Mouse (Mus musculus) megakaryocyte, embryonic 14.5 days (primary cell): Measurements from ENCODE around the gene Hdac8. TPM values are rescaled to one million over a fixed set of nuclear protein-coding genes. Genes with fewer than 3 reads are reported as not detected.

Experiments
- H3K27me3 ChIP-seq: replicated peaks from 2 replicates; pipeline ENCODE3; 2012; ENCODE audit warnings: inconsistent platforms
- H3K36me3 ChIP-seq: replicated peaks from 2 replicates; pipeline ENCODE3; 2012; ENCODE audit warnings: low read length, inconsistent platforms, mixed read lengths
- H3K4me1 ChIP-seq: 2 replicates; pipeline ENCODE4 v1.6.1; 2012; ENCODE audit warnings: inconsistent platforms
- H3K4me3 ChIP-seq: replicated peaks from 2 replicates; pipeline ENCODE3; 2012; ENCODE audit warnings: moderate library complexity, mild to moderate bottlenecking, inconsistent platforms
- H3K9me3 ChIP-seq: 2 replicates; pipeline ENCODE4 v1.6.1; 2012; ENCODE audit warnings: inconsistent platforms
- FLI1 ChIP-seq: IDR thresholded peaks from 2 replicates; pipeline ENCODE4 v1.6.1; 2012; ENCODE audit warnings: low read length, inconsistent platforms, mixed read lengths
- GATA1 ChIP-seq: IDR thresholded peaks from 3 replicates; pipeline ENCODE4 v1.6.1; 2012; ENCODE audit warnings: mixed read lengths, low read length, inconsistent platforms, borderline replicate concordance
- polyA plus RNA-seq: library from polyadenylated mRNA; stranded (reverse); fragments of >175 nt; gene quantifications from 2 replicates; pipeline ENCODE4 v1.2.3, GENCODE M21; 2012; ENCODE audit warnings: low replicate concordance; ENCODE audit not compliant: insufficient read depth

Gene Hdac8
- 5.1 TPM in 1 of 2 replicates, not detected in the other for polyA plus RNA-seq

GRCm38 (mm10) chrX:102504644-102505481, at the start of gene Hdac8:
Gene Hdac8 (minus strand): TSS chrX:102505359.
- Histone ChIP-seq H3K9me3 (no peaks in the 10 kb centered on the region), H3K27me3 (peaks cover 8% of the 10 kb centered on the region), H3K36me3 (peaks cover 13% of the 10 kb centered on the region), H3K4me1 (peaks cover 14% of the 10 kb centered on the region; the same call in 1 of the 2 replicates), H3K4me3 (peak within 1 kb of the TSS; percentile 93)
- TF ChIP-seq FLI1 (no peak), GATA1 (no peak)

- H3K27me3 ChIP-seq = peaks cover 13% of the 10 kb centered on the region
- H3K9me3 ChIP-seq = no peaks in the 10 kb centered on the region
- peaks cover 17% of the 10 kb centered on the region; the same call in 1 of the 2 replicates for H3K4me1 ChIP-seq
- H3K4me3 ChIP-seq = no peak overlapping the region
- H3K36me3 ChIP-seq = no peaks in the 10 kb centered on the region
- no peak for TF ChIP-seq GATA1
- no peak for TF ChIP-seq FLI1
Measured at GRCm38 (mm10) chrX:102509205-102509604, 4.0 kb upstream of the Hdac8 start.

- TF ChIP-seq FLI1 = no peak
- no peak for TF ChIP-seq GATA1
- Histone ChIP-seq H3K27me3 (peaks cover 6% of the 10 kb centered on the region), H3K36me3 (peaks cover 19% of the 10 kb centered on the region), H3K9me3 (no peaks in the 10 kb centered on the region), H3K4me1 (peaks cover 8% of the 10 kb centered on the region; the same call in 1 of the 2 replicates), H3K4me3 (peak overlapping the region; percentile 93)
Measured at GRCm38 (mm10) chrX:102504179-102504578, 980 bp downstream of the Hdac8 start.

- Histone ChIP-seq H3K4me3 (no peak overlapping the region), H3K36me3 (peaks cover 68% of the 10 kb centered on the region), H3K4me1 (no peaks in the 10 kb centered on the region), H3K27me3 (peaks cover 1% of the 10 kb centered on the region), H3K9me3 (no peaks in the 10 kb centered on the region)
- TF ChIP-seq GATA1 (no peak), FLI1 (no peak)
Measured at GRCm38 (mm10) chrX:102493992-102494730, 11.0 kb downstream of the Hdac8 start.

- Histone ChIP-seq H3K4me1 (no peaks in the 10 kb centered on the region), H3K36me3 (peaks cover 68% of the 10 kb centered on the region), H3K27me3 (peaks cover 15% of the 10 kb centered on the region), H3K4me3 (no peak overlapping the region), H3K9me3 (no peaks in the 10 kb centered on the region)
- TF ChIP-seq FLI1 (no peak), GATA1 (no peak)
Measured at GRCm38 (mm10) chrX:102485575-102485974, 19.6 kb downstream of the Hdac8 start.

- Histone ChIP-seq H3K27me3 (peaks cover 12% of the 10 kb centered on the region), H3K9me3 (no peaks in the 10 kb centered on the region), H3K4me1 (peaks cover 8% of the 10 kb centered on the region), H3K36me3 (peaks cover 34% of the 10 kb centered on the region), H3K4me3 (no peak overlapping the region)
- TF ChIP-seq FLI1 = no peak
- no peak for TF ChIP-seq GATA1
Measured at GRCm38 (mm10) chrX:102479665-102480064, 25.5 kb downstream of the Hdac8 start.

- Histone ChIP-seq H3K4me1 (peaks cover 8% of the 10 kb centered on the region), H3K36me3 (peaks cover 32% of the 10 kb centered on the region), H3K27me3 (peaks cover 12% of the 10 kb centered on the region), H3K9me3 (no peaks in the 10 kb centered on the region), H3K4me3 (no peak overlapping the region)
- TF ChIP-seq GATA1 (no peak), FLI1 (no peak)
Measured at GRCm38 (mm10) chrX:102478965-102479364, 26.2 kb downstream of the Hdac8 start.

GRCm38 (mm10) chrX:102478481-102478880, 26.7 kb downstream of the Hdac8 start:
- Histone ChIP-seq H3K4me1 (peaks cover 8% of the 10 kb centered on the region), H3K27me3 (peaks cover 10% of the 10 kb centered on the region), H3K9me3 (no peaks in the 10 kb centered on the region), H3K36me3 (peaks cover 30% of the 10 kb centered on the region), H3K4me3 (no peak overlapping the region)
- no peak for TF ChIP-seq GATA1
- TF ChIP-seq FLI1 = no peak

- Histone ChIP-seq H3K27me3 (peaks cover 7% of the 10 kb centered on the region), H3K36me3 (peaks cover 15% of the 10 kb centered on the region), H3K4me1 (peaks cover 8% of the 10 kb centered on the region), H3K9me3 (no peaks in the 10 kb centered on the region), H3K4me3 (no peak overlapping the region)
- TF ChIP-seq GATA1 = no peak
- no peak for TF ChIP-seq FLI1
Measured at GRCm38 (mm10) chrX:102476784-102477183, 28.4 kb downstream of the Hdac8 start.
